Mouse (Mus musculus) layer of hippocampus, adult 9-10 months (tissue): ENCODE measurements at regions not wholly inside any gene's neighbourhood (a gene's known extent, or its start where the extent isn't known, plus 50 kb on each side); places are given as distances from the start of the nearest gene placed in this dataset.

Experiments
- DNase-seq: peaks from one replicate; pipeline ENCODE4 v3.0.0; 2022; ENCODE audit warnings: low spot score

DNA sequence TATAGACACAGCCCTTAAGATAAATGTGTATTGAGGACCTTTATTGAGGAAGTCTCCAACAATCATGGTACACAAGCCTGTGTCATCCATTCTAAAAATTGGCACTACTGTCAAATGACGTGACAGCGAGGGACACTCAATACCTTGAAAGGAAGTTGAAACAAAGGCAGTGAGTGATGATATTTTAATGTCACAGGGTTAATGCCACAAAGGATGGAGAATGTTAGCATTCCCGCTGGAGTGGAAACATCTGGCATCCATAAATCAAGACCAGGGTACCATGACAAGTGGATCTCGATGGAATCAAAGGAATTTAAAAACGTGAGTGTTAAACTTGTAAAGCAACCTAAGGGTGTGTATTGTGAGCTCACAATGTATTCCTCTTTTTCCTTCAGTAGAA is 441.5 kb downstream of the Basp1 start:
- no peak for DNase-seq

DNA sequence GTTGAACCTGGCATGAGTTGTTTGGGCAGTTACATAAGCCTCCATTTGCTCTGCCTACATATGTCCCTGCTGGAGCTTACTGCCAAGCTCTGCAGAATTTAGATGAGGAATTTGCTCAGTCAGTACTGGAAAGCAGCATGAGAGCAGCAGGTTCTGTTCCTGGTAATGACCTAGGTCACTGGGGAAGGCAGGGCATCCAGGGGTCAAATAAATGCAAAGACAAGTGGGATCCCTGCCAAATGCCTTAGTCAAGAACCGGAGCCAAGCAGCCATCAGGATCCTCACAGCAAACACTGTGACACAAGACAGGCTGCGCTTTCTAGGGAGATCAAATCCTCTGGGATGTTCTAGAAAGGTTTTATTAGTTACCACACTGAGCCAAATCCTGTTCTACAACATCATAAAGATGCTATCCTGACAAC is 444.2 kb downstream of the Basp1 start:
- DNase-seq = peak; percentile 27

DNA sequence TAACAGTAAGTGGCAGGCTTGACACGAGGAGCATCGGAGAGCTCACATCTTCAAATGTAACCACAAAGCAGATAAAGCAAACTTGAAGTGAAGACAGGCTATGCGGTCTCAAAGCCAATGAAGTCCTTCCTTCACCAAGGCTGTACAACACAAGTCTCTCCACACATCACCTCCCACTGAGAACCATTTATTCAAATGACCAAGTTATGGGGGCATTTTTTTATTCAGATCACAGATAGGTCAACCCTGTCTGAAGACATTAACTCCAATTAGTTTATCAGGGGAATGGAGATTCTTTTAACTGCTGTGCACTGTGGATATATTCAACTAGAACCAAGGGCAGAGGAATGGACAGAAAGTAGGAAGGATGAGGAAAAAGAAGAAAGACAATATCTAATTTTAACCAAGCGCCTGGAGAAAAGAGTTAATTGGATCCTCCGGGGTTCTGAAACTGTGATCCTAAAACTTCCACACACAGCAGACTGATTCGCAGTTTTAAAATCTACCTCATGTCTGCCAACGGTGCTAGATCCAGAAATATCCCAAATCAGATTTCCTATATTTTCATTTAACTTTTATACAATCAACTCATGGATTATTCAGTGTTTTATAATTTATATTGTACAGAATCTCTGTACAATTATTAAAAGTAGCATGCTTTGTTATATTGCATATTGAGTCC is 444.8 kb downstream of the Basp1 start:
- no peak for DNase-seq

DNA sequence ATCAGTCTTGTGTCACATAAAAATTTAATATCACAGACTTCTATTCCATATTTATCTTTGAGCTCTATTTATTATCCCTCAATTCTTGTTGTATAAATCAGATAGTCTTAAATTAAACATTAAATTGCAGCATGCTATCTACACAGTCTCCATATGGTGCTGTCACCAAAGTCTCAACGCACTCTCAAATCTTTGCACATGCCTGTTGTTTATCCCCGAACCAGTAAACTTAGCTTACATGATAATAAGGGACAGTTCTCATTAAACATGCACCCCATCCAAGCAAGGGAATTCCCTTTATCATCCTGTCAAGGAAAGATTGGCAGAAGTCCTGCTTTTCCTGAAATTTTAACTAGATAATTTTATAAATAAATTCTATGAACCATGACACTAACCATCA is 483.8 kb downstream of the Basp1 start:
- no peak for DNase-seq

DNA sequence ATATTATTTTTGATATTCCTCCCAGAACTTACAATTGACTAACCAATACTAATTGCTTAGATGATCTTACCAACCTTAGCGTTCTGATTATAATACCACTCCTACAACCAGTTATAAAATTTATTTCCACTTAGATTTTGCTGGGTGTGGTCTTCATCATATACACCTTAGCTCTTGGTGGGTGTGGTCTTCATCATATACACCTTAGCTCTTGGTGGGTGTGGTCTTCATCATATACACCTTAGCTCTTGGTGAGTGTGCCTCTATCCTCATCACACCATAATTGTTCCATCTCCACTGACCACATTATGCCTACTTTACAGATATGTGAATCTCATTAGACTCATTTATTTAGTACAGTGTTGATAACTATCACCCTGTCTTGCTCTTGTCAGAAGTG is 501.7 kb downstream of the Basp1 start:
- no peak for DNase-seq

DNA sequence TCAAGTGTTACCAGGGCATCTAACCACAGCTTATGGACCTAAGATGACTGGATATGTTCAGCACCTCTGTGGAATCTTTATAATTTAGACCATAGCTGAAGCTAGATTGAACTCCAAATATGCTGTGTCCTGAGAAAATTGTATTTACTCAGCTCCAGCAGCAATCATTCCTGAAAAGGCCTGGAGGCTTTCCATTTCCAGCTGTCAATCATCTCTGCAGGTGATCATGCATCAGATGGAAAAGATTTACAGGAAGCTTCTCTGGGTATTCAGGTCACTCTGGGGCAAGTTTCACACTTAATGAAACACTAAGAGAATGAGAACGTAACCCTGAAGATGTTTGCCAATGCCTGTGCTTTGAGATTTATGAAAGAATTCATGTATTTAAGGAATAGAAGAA is 502.1 kb downstream of the Basp1 start:
- DNase-seq = no peak

DNA sequence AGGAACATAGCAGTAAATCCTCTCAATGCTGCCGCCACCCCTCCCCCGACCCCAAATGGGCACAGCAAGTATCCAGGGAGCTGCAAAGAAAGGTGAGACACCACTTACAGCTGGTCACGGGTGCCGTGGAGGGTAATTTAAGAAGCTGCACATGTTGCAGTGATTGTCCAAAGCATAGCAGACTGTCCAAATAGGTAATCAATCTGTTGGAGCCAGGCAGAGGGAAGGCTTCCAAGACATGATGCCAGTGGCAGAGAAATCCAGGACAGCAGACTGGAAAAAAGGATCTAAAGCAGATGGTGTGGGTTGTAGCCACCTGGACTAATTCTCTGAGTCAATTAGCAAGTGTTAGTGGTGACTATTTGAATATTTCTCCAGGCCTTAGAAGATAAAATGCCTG is 506.6 kb downstream of the Basp1 start:
- DNase-seq = peak; percentile 16

DNA sequence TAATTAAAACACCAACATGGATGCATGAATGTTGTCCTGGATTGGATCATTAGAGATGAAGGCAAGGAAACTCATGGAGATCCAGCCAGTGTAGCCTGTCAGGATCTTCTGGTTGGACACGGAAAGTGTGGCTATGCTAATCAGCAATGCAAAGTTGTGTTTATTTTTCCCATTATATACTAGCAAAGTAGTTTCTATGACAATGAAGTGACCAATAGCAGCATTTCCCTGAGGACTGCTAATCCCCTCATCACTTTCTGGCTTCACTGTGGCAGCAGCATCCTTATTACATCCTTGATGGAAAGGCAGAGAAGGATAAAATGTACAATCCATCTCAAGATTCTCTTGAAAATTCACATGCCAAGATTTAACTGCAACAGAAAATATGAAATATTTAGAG is 534.7 kb downstream of the Basp1 start:
- no peak for DNase-seq

DNA sequence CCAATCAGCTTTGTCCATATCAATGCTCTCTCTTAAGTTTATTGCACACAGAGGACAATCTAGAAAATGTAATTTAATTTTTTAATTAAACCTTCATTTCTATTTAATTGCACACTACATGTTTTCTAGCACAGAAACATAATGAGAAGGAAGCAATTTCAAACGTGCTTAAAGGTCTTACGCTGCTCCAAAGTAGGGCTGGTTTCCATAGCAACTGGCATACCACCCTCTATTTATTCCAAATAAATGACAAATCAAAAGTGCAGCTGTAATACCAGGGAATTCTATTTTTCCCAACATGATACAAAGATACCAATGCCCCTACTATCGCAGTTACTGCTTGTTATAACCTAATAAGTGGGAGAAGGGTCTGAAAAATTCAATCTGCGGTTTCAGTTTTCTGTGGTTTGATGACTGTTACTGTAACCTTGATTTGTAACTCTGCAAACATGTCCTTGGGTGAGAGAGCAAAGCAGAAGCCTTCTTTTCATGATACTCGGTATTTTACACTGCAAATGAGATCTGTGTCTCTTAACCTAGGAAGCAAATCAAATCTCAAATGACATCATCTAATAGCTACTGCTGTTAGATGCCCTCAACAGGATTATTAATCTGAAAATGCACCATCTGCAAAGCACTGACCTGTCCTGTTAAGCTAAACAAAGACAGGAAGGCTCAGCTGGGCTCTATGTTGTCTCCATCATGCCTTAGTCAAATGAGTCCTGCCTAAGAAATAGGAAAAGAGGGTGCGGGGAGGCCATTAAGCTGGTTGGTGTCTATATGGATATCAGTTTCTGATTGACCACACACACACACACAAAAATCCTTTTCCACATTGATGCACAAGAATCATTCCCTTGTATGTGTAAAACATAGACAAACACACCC is 535.6 kb downstream of the Basp1 start:
- peak; percentile 20 for DNase-seq

DNA sequence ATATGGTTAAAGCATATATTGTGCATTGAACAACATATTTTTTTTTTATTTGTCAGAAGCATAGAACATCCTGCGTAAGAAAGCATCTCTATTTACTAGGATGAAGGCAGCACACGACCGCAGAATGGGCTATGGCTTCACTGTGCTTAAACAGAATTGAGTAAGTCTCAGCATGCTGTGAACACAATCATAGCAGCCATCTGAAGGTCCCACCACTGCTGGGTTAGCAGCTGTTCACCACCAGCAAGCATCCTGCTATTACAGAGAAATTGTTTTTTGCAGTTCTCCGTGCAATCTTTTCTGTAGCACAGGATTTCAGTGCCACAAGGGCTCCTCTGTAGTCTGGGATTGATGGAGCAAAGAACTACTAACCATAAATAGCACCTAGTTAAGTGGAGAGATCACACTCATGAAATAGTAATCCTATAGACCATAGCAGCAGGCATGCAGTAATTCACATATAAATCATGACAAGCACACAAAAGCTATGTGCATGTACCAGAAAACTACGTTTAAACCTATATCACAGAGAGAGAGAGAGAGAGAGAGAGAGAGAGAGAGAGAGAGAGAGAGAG is 537.3 kb downstream of the Basp1 start:
- no peak for DNase-seq

DNA sequence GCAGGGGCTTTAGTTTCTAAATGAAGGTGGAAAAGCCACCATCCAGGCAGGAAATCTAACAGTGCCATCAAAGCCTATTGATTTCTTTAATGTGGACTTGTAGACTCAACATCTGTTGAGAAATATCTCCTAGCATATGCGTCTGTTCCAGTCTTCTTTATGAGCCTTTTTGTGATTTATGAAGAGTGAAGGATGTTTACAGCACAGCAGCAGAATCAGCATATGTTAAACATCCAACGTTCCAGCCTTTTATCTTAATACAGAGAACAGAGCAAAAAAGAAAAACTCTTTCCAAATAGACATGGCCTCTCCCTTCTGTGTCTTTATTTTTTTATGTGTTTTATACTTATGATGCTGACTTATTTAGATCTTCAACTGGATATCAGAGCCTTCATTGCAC is 573.3 kb downstream of the Basp1 start:
- no peak for DNase-seq

DNA sequence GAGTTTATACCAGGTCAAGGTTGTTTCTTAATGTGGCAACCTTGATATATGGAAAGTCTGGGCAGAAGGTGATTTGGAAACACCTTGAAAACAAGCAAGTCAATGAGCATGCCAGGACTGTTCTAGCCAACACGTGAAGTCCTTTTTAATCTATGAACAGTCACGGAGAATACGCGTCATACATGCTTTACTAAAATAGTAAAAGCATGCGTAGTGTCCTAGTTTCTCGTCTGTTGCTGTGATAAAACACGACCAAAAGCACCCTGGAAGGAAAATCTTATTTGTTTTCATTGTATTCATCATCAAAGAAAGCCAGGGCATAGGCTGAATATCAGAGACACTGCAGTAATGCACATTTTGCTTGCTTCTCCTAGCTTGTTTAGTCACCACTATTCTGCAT is 575.2 kb downstream of the Basp1 start:
- no peak for DNase-seq

DNA sequence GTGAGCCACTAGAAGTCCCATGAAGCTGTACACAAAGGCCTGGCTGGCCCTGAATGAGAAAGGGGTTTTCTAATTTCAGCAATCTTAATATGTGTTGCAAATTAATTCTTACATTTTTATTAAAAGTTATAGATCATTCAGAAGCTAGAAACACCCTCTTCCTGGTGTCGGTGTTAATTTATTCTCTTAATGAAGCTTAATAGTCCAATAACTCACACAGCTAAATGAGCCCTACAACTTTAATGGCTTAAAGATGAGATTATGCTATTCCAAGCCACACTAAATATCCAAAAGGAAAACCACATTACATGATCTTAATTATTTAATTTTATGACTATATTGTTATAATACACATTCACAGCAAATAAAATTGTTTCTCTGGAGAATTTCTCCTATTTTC is 585.7 kb downstream of the Basp1 start:
- no peak for DNase-seq

DNA sequence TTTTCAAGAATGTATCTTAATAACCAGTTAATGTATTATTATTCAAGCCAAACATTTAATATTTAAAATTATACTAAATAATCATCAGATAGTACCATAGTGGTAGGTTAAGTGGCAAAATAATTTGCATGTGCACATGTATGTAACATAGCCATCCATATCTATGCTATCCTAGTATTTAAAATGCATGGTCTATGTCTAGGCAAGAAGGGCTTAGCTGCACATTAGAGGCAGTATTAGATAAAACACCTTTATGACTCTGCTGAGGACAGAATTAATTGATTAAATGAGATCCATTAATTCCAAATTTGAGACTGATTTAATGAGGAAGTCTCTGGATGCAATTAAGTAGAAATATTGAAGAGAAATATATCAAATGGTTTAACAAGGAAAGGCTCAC is 586.3 kb downstream of the Basp1 start:
- DNase-seq = no peak

DNA sequence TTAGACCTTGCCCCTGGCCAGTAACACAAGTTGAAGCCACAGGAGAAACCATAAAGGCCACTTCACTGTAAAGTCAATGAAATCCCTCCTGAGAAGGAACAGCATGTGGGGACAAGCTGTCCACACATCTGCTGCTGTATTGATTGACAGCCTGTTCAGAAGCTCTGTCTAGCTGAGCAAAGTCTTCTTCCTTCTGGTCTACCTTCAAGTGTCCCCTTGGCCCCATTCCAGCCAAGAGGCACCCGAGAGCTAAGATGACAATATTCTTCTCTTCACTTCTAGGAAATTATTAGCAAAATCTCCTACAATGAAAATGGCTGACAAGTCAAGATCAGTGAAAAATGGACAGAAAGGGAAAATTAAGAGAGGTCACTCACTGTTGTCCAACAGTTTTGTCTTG is 616.7 kb downstream of the Basp1 start:
- DNase-seq = no peak

DNA sequence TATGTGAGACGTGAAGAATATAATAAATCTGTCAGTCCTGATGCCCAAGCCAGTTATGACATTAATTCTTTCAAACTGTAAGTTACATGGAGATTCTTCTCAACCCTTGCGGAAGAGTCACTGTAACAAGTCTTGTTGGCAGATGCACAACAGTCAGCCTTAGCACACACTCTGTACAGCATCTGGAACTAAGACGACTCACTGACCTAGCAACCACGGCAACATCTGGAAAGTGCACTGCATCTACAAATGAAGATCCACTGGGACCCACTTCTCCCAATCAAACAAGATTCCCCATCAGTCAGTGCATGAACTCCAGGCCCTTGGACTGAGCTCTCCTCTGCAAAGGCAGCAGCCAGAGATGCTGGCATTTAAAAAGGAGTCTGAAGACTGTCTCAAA is 620.2 kb downstream of the Basp1 start:
- no peak for DNase-seq

DNA sequence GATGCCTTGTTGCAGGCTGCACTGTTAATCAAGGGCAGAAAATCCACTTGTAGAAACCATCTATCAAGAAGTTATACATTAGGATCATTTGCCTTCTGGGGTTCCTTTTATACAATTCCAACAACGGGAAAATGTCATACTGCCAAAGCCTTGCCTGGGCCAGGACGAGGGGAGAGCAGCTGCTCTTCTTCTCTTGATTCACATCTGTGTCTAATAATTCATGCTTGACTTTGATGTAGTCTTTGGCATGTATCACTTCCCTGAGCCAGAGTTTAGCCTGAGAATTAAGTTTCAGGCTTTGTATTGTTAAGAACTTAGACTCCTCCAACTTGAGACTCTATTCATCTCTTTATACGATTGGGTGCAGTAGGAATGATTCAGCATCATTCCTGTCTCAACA is 627.2 kb downstream of the Basp1 start:
- DNase-seq = no peak

DNA sequence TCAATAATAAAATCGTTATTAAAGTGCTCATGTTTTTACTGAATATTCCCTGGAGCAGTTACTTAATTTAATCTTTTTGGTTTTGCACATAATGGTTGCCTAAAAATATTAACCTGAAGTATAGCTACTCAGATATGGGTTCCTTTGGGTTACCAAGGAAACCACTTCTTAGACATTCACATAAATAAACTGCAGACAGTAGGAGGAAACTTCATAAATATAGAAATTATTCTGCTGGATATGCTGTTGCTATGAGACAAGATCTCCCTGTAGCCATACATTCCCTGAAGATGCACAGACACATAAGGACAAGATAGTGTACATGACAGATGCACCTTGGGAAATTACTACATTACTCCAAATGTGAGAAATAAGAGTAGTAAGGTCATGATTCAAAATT is 635.3 kb downstream of the Basp1 start:
- DNase-seq = no peak

DNA sequence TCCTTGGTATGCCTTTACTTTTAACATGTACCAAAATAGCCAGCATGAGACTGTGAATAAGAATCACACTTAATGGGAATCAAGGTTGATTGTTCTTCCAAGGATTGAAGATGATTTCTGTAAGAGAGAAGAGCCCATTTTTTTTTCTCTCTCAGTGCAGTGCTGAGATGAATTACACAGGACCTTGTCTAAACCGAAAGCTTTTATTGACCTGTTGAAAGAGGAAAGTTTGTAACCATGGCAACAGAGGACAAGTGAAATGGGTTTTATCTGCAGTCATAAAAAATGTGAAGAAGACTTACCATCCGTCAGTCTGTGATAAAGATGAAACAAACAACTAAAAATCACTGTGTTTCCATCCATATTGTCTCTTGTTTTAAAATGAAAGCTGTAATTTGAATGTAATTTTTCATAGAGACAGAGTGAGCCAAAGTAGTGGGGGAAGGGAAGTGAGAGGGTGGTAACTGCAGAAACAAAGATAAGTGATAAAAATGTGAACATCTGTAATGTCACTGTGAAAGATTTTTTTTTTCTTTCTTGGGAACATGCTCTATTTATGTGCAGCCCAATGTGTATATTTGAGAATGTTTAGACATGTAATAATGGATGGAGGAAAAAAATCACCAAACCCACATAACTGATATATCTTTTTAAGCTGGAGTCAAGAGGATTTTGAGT is 661.9 kb downstream of the Basp1 start:
- no peak for DNase-seq

DNA sequence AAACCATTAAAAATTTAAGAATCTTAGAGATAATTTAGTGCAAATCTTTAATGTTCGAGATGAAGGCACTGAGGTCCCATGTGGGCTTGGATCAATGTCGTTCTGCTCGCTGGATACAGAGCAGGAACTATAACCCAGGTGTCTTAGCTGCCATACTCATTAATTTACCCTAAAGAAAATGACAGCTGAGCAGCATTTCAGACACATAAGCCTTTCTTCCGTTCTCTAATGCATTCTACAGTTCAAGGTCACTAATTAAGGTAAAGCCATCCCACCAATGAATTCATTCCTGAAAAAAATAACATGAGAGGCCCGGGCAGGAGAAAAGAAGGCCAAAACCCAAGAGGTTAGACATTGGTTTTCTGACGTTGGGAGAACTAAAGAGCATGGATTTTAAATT is 670.3 kb downstream of the Basp1 start:
- no peak for DNase-seq

DNA sequence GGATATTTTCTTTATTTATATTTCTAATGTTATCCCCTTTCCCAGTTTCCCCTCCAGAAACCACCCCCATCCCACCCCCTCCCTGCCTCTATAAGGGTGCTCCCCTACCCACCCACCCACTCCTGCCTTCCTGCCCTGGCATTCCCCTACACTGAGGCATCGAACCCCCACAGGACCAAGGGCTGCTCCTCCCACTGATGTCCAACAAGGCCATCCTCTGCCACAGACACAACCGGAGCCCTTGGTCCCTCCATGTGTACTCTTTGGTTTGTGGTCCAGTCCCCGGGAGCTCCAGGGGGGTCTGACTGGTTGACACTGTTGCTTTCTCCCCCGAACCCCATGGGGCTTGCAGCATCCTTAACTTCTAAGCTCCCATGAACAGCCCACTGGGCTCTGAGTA is 688.4 kb downstream of the Basp1 start:
- no peak for DNase-seq

DNA sequence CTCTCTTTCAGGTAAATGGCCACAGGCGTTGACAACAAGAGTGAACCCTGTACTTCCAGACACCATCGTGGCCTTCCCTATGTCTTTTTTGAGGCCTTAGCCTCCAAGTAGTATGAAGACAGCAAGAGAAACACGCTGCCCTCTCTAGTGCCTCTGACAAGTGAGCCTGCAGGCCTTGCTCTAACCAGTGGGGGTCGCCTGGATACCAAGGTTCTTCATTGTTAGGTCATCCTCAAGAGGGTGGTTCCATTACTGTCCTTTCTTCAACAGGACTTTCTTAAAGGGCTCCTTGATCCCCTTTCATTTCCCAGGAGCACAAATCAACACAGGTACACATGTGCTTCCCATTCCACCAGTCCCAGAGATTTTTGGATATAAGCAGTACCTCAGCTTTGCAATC is 688.9 kb downstream of the Basp1 start:
- DNase-seq = no peak

DNA sequence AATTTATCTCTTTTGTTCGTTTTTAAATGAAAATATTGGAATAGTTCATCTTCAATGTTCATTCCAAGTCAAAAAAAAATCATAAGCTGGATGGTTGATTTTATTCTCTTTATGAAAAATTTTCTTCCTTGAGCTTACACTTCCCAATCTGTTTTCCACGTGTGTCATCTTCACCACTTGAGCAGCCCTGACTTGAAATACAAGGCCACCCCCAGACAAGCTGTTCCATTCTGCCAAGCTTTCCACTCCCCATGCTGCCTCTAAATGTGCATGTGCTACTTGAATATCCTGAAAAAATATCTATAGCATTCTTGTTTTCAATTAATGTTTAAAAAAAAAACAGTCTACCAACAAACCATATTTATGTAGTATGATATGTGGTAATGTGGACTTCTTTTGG is 693.2 kb downstream of the Basp1 start:
- peak; percentile 61 for DNase-seq
